Mouse (Mus musculus) urinary bladder, postnatal 14 days (tissue): Measurements from ENCODE around the gene Ttll5.

Experiments used
- DNase-seq: peaks from one replicate; pipeline ENCODE4 v3.0.0; 2021; ENCODE audit warnings: low spot score

The Ttll5 gene

DNA sequence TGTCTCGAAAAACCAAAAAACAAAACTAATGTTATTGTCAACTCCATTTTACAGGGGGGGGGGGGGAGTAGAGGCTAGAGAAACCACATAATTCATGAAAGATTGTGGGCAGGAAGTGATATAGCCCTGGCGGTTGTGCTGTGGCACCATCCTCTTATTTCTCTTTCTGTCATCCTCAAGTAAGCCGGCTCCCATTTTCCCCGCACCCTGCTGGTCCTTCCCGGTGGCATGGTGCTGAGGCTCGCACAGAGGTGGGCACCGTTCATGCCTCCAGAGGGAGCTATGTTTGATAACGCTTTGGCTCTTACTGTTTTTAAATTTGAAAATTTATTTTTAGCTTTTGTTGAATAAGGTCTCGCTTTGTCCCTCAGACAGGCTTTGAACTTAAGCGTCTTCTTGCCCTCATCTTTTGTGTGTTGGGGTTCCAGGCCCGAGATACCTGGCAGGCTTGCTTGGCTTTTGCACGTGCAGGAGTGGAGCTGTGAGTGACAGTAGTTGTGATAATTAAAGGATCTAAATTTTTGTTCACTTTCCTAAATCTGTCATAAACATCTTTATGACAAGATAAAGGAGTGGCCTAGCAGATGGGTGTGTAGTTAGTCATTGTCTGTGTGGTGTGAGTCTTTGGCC, 15.0 kb downstream of the Ttll5 start:
- DNase-seq, result no peak

DNA sequence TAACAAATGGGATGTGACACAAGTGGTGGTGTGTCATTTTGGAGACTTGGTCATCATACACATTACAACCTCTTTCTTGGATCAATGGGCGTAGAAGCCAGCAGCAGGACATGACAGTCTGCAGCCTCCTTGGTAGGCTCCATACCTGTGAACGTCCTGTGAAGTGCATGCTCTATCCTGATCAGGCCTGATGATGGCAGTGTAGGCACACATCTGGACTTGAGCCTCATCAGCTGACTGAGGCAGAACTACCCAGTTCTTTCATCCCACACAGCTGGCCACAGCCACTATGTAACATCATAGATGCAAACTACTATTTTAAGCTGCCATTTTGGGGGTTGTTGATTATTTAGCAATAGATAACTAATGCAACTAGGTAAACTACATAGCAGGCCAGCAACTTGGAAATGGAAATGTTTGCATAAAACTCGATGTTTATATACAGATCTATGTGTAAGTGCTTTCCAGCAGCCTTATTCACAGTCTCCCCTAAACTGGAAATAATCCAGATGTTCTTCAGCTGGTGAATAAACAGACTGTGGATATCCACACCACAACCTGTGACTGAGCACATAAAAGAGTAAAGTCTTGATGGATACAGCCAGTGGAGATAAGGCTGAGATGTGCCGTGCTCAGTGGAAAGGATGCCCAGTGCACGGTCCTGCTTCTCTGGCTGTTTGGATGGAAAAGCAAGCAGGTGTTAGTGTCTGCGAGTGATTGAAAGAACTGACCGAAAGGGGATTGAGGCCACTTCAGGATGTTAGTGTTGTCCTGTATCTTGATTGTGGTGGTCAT, 23.9 kb downstream of the Ttll5 start:
- DNase-seq, result peak; percentile 47

DNA sequence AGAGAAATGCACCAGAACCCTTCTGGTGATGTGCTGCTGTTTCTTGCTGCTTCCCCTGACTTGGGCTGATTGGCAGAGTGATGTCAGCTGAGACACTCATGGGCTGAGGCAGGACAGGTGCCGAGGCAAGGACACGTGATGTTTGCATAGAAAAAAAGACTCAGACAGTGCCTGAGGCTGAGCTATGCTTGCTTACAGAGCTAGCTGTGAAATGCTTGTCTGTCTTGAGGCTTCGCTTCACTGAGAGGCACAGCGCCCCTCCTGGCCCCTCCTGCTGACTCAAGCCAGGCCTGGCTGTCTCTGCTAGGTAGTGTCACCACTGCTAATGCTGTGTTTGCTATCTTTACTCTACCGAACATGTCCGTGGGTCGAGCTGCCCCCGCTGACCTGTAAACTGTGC, 26.2 kb downstream of the Ttll5 start:
- DNase-seq, result no peak

DNA sequence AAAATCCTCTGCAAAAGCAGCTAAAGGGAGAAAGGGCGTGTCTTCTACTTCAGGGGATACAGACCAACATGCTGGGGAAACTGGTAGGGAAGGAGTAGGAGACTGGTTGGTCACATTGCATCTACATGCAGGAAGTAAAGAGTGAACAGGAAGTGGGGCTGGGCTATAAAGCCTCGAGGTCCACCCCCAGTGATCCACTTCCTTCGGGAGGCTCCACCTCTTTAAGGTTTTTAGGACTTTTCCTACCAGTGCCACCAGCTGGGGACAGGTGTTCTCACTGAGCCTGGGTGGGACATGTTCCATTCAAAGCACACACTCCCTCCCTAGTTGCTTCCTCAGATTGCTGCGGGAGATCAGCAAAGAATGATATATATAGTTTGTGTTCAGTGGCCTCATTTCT, 29.4 kb downstream of the Ttll5 start:
- DNase-seq, result no peak

DNA sequence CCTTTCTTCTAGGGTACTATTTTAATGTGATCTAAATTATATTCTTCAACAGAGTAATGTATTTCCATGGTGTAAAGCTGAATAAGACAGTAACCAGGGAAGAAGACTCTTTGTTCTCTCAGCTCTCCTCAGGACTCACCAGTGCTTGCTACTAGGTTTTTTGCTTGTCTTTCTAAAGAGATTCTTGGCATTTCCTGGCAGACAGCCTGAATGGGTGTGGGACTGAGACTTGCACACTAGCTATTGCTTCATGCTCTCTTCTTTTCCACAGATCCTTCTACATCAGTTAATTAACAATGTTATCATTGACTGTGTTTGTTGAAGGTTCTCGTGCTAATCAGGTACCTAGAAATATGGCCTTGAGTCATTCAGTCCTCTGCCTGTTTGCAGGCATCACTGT, 29.8 kb downstream of the Ttll5 start:
- peak; percentile 47 for DNase-seq

DNA sequence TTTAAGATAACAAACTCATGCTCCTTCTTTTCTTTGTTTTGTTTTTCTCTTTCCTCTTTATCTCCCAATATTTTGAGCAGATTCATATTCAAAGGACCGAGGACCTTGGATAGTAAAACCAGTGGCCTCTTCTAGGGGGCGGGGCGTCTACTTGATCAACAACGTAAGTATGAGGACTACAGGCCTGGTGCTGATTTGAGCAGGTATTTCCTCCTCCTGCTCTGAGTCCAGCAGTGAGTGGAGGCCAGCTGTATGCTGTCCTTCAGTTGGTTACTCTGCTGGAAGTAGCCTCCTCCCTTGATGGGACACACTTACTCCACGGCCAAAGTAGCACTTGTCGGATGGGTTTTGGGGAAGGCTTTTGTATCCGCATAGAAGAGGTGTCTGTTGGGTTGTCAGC, 32.8 kb downstream of the Ttll5 start:
- DNase-seq, result no peak

DNA sequence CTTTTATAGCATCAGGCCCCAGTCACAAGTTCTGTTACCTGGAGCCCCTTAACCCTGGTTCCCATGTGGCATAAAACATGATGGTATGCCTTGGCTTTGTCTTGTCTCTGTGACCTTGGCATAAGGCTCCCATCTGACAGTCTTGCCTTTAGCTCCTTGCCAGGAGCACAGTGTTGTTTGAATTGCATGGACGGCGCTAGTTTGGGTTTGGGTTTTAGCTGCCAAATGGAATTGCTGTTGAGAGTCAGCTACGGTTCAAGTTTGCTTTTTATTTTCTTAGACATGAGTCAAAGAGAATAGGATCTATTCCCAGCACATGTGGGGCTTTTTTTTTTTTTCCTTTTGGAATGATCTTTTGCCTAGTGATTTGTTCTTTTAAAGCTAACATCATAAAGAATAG, 34.7 kb downstream of the Ttll5 start:
- no peak for DNase-seq

DNA sequence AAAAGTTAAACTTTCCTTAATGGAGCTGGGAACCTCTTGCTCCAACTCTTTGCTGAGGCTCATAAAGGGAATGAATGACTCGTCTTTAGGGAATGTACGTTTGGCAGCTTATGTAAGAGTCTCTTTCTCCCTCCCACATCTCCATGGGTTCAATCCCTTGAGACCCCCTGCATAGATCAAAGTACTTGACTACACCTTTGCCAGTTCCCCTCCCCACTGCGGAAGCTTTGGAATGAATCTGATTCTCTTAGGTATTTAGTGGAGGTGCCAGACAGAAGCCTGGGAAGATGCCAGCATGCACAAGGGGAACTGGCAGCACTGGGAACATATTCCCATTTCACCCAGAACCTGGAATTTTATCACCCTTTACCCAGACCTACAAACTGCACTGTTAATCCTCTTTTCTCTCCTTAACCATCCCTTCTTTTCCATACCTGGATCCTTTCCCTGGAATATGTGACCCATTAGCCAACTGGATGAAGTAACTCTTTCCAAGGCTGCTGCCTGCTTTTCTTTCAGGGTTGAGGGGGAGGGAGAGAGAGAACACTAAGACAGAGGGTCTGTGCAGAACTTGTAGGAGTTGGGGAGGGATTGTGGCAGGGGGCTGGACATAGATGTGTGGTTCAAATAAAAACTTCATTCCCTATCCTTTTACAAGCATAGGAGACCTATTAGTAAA, 35.2 kb downstream of the Ttll5 start:
- DNase-seq, result peak; percentile 23

DNA sequence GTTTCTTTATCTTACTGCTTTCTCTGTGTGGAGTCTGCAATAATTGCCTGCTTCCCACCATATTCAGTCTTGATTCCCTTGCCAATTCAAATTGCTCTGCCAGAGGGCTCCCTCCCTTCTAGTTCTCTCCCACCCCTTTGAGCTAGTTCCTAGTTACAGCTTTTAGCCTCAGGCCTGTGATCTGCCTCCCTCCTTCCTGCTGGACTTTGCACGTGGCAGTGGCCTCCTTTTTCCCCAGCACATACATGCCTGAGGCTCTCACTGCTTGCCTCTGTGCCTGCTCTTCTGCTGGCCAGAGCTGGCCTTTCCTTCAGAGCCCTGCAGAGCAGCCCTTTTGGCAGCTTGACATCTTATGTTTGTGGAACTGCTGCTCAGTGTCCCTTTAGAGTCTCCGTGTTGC, 38.1 kb downstream of the Ttll5 start:
- DNase-seq, result no peak

DNA sequence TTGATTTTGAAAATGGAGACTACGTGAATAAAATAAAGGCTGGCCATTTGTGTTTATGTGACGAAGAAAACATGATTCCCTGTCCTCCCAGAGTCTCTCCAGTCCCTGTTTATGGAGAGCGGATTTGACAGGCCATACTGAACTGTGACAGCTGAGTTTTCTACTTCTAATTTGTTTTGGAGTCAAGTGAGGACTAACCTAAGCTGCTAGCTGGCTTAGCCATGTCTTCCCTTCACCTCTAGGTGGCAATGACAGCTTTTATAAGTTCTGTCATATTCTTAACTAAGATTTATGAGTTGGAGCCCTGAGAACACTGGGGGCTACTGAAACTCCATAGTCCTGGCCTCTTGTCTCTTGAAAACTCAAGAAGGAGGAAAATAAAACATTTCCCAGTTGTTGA, 41.1 kb downstream of the Ttll5 start:
- DNase-seq, result no peak

DNA sequence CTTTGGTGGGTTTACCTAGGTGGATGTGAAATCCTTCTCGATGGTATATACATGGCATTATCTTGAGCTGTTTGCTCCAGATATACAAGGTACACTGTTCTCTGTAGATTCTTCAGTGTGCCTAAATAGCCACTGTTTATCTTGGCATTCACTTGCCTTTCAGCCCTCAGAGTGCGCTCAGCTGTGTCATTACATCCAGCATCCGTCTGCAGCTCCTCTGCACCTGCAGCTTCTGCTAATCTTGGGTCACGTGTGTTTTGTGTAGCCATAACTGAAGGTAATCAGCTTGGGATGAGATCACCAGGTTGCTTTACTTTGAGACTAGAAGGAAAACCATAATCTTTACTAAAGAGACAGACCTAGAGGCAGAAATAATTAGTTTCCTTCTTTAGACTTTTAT, 42.2 kb downstream of the Ttll5 start:
- no peak for DNase-seq

DNA sequence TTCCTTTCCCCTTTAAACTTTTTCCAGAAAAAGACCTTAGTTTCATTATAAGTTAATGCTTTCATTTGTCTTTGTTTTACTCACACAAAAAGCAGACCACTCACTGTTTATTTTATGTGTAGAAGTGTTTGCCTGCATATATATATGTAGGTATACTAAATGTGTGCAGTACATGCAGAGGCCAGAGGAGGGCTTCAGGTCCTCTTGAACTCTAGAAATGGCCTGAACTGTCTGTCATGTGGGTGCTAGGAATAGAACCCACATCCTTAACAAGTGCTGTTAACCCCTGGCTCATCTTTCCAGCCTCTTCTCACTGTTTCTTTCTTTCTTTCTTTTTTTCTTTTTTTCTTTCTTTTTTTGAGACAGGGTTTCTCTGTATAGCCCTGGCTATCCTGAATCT, 42.7 kb downstream of the Ttll5 start:
- DNase-seq, result no peak

DNA sequence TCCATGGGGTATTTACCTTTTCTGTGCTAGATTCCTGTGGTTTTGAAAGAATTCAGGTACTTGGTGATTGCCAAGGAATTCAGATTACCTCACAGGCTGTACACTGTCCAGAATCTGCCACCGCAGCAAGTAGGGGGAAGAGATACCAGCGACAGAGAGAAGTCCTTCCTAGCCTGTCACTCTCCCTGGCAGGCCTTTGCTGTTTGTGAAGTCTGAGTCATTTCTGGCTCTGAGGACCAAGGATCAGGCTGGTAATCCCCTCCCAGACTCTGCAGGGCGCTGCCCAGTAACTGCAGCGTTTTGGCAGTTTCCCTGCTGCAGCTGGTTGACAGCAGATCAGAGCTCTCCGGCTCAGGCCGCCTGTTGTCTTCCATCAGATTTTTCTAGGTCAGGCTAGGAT, 45.0 kb downstream of the Ttll5 start:
- DNase-seq, result peak; percentile 54

DNA sequence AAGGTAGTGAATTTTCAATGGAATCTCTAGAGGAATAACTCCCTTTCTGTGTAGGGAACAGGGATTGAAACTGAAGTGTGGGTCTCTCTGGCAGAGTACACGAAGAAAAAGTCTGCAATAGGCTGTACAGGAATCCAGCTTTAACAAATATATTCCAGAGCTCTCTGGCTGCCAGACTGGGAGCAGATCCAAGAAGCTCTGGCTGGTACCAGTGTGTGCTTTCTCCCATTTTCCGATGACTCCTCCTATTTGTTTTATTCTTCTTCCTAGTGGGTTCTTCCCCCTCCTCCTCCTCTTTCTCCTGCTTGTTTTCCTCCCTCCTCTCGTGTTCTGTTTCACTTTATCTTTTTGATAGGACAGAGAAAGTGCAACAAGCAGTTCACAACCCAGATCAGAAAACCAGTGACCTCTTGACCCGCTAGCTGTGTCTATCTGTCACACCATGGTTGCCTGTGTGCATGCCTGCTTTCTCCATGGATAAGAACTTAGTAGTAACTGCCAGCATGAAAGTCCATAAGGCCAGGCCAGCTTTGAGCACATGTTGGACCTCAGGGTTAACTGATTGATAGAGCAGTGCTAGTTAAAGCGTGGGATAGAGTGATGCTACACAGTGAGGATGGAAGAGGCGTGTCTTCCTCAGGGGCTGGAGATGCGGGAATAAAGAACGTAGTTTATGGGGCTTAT, 55.3 kb downstream of the Ttll5 start:
- DNase-seq, result peak; percentile 38

DNA sequence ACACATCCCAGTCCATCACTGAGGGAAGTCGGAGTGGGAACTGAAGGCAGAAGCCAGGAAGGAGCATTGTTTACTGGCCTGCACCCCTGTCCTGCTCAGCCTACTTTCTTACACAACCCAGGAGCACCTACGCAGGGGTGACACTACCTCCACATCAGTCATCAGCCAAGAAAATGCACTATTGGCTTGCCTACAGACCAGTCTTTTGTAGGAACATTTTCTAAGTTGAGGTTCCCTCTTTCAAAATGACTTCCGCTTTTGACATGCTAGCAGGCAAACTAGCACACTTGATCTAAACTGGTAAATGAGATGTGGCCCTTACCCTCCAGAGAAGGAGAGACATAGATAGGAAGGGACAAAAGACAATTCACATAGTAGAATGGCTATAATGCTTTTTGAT, 60.6 kb downstream of the Ttll5 start:
- DNase-seq, result no peak

DNA sequence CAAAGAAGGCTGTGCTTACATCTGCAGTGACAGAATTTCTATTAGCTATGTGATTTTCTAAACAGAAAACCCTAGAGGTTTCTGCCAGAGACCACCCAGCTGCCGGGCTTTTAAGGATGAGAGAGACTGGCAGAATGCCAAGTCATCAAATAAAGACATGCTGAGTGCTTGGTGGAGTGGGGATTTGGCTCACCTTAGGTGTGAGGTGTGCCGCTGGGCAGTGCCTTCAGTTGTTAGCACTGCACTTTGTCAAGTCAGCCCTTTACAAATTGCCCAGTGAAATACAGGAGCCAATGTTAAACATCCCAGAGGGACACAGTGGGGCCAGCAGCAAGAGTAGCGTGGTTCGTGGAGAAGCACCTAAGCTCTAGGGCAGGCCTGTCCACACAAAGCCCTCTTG, 65.6 kb downstream of the Ttll5 start:
- DNase-seq, result no peak

DNA sequence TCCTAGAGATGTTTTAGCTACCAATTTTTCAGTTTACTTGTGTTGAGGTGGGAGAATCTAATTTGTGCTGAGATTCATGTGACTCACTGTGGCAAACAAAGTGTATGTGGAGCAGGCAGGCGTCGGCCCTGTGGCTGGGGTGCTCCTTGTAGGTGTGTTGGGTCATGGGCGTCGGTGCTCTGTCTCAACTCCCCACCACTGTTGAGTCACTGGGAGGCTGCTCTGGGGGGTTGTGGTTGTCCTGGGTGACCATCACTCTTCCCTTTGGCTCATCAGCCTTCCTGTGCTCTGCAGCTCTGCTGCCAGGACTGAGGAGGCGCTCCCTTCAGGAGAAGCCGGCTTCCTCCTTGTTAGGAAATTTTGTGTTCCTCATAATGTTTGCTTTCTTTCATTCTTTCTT, 79.5 kb downstream of the Ttll5 start:
- no peak for DNase-seq

DNA sequence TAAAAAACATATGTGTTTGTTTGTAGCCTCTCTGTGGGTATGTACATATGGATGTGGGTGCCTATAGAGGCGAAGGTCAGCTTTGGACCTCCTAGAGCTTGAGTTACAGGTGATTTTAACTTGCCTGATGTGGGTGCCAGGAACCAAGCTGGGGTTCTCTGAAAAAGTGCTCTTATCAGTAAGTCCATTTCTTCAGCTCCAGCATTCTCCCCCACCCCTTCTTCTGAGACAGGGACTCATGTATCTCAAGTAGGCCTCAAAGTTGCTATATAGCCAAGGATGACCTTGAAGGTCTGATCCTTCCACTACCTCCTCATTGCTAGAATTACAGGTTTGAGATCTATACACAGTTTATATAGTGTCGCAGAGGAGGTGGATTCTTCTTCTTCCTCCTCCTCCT, 81.2 kb downstream of the Ttll5 start:
- no peak for DNase-seq

DNA sequence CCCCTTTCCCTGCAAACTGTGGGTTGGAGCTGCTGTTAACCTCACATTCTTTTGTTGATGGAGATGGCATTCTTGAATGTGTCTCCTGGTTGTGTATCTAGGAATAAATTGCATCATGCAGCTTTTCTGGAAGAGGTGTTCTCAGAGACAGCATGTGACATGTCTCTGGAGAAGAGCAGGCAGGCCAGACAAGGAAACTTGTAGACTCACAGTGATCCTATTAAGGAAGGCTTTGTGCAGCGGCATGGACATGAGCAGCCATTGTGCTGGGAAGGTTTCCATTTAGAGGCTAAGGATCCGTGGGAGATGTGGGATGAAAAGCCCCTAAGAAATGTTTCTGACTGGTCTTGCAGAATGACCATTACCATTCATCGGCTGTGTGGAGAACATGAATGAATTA, 83.4 kb downstream of the Ttll5 start:
- DNase-seq, result no peak

DNA sequence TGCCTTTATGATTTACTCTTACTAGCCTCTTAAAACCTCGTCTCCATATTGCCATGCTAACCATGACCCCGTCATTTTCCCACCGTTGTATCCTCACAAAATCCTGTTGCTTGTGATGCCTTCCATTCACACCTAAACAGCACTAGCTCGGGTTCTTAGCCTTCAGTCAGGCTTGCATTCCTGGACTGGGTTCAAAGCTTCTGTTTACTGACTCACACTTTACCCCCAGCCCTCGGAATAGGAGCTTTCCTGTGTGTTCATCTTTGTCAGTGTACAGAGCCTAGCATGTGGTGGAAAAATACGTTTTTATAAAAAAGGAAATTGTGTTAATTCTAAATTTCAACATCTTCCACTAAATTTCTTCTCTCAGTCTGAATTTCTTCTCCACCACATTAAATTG, 86.4 kb downstream of the Ttll5 start:
- no peak for DNase-seq

DNA sequence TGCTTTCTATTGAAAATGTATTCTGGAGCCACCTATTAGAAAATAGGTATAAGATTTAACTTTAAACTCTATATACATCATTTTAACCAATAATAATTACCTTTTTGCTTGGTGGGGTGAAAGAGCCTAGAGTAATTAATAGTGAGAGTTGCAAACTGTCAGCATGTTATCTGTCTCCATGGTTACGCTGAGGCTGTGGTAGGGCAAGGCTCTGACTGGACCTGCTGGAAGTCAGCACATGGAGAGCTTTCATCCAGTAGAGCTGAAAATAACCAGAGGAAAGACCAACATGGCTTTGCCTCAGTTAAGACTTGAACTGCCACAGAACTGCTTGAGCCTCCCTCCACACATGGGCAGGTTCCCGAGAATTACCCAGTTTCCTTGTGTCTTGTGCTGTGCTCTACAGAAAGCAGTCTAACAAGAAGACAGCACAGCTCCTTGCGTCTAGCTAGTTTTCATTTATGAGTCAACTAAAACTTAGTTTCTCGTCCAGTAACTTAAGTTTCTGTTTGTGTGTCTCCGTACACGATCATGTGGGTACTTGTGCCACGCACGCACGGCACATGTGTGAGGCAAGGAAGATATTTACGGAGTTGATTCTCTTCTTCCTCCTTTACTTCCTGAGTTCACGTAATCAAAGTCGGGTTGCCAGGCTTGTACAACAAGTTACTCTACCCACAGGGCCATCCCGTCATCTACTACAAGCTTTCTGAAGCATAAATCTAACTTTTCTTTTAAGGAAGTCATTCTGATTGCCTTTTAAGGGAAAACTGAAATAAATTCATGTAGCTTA, 88.4 kb downstream of the Ttll5 start:
- peak; percentile 20 for DNase-seq

DNA sequence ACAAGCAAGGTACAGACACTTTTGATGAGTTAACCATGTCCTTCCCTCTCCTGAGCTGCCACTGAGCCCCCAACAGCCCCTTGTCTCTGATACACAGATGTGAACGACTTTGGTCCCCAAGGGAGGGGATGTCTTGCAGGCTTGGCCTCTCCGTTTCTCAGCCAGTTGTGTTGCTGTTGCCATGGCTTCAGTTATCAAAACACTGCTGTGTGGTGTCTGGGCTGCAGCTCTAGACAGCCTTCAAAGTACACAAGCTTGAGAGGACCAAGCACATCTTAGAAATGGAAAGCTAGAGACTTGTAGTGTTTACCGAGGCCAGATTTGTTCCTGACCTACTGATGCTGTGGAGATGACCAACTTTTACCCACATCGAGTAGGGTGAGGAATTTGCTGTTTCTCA, 102.4 kb downstream of the Ttll5 start:
- DNase-seq, result no peak
